Mouse (Mus musculus) lung, embryonic 14.5 days (tissue): ENCODE data around the gene Fgf10. TPM values are rescaled to one million over a fixed set of nuclear protein-coding genes. Genes with fewer than 3 reads are reported as not detected.

Experiments used
- ATAC-seq: fragments of 200-750 bp; cut with Nextera tagmentation; 2 replicates; pipeline ENCODE4 v1.8.0; 2017; ENCODE audit warnings: mild to moderate bottlenecking, moderate TSS enrichment, moderate library complexity; ENCODE audit not compliant: insufficient read depth
- DNase-seq: peaks from one replicate; pipeline ENCODE4 v3.0.0-alpha.2; 2015
- H3K27ac ChIP-seq: fragments of 300-500 bp; sonication (generic); 2 replicates; pipeline ENCODE4 v1.5.1; 2014; ENCODE audit warnings: low read depth, mild to moderate bottlenecking, moderate library complexity
- H3K27me3 ChIP-seq: fragments of 300-500 bp; sonication (generic); 2 replicates; pipeline ENCODE4 v1.6.1; 2014; ENCODE audit warnings: low read length, control low read depth; ENCODE audit not compliant: insufficient read depth
- H3K36me3 ChIP-seq: fragments of 300-500 bp; sonication (generic); 2 replicates; pipeline ENCODE4 v1.6.1; 2014; ENCODE audit warnings: control low read depth; ENCODE audit not compliant: insufficient read depth
- H3K4me1 ChIP-seq: fragments of 300-500 bp; sonication (generic); 2 replicates; pipeline ENCODE4 v1.6.1; 2014; ENCODE audit warnings: antibody characterized with exemption, control low read depth; ENCODE audit not compliant: insufficient read depth
- H3K4me2 ChIP-seq: fragments of 300-500 bp; sonication (generic); 2 replicates; pipeline ENCODE4 v1.6.1; 2014; ENCODE audit warnings: mild to moderate bottlenecking
- H3K4me3 ChIP-seq: fragments of 300-500 bp; sonication (generic); 2 replicates; pipeline ENCODE4 v1.5.1; 2014; ENCODE audit warnings: low read depth, low read length
- H3K9ac ChIP-seq: fragments of 300-500 bp; sonication (generic); 2 replicates; pipeline ENCODE4 v1.6.1; 2014
- H3K9me3 ChIP-seq: fragments of 300-500 bp; sonication (generic); 2 replicates; pipeline ENCODE4 v1.6.1; 2016; ENCODE audit warnings: low read depth, low read length, control low read depth
- CTCF ChIP-seq: IDR thresholded peaks from 2 replicates; pipeline ENCODE4 v1.5.1; 2016; ENCODE audit warnings: antibody characterized with exemption, low read depth
- WGBS: fragments of 180-500 bp; shearing (Covaris S2); extraction: QIAGEN DNeasy Blood & Tissue Kit; methylation state at CpG from one replicate; pipeline ENCODE4 v1.1.7; 2014; 5-methylcytosine and 5-hydroxymethylcytosine counted together
- polyA plus RNA-seq: library from polyadenylated mRNA; unstranded; fragments of >200 nt; fragmentation: Nextera tagmentation; extraction: Ambion mirVana; gene quantifications from 2 replicates; pipeline ENCODE4 v1.2.1, GENCODE M21; 2014

The Fgf10 gene
- polyA plus RNA-seq, 1 experiment from 2014 or later, result 16.8 TPM

DNA sequence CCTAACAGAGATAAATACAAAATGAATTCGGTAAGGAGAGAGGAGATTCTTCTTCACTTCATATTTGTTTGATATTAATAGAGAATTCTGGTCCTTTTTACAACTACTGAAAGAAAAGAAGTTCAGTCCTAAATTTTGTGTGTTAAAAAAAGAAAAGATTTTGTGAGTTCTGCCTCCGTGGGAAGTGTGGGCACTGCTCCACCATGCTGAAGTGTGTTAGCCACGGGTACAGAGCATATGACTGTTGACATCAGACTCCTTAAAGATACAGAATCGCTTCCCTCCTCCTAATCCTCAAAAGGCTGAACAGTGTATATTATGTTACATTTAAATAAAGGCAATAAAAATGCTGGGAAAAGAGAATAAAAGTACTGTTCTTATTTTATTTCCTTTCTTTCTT is 122.2 kb downstream of the Fgf10 start:
- Histone ChIP-seq H3K9ac (no peak overlapping the region), H3K9me3 (no peaks in the 10 kb centered on the region), H3K4me2 (no peak overlapping the region), H3K4me3 (no peak overlapping the region), H3K27ac (no peak overlapping the region), H3K27me3 (no peaks in the 10 kb centered on the region), H3K4me1 (no peaks in the 10 kb centered on the region), H3K36me3 (no peaks in the 10 kb centered on the region)
- no peak for TF ChIP-seq CTCF
- ATAC-seq (no peak), DNase-seq (no peak)
- 48% methylated on average over 4 of the region's 4 CpGs for WGBS

GRCm38 (mm10) chr13:118792198-118792597 is 122.6 kb downstream of the Fgf10 start:
- H3K36me3 ChIP-seq, result no peaks in the 10 kb centered on the region
- no peaks in the 10 kb centered on the region for H3K27me3 ChIP-seq
- H3K9ac ChIP-seq, result no peak overlapping the region
- DNase-seq, result peak; percentile 64
- H3K9me3 ChIP-seq, result no peaks in the 10 kb centered on the region
- no peak overlapping the region for H3K4me3 ChIP-seq
- no peaks in the 10 kb centered on the region for H3K4me1 ChIP-seq
- H3K27ac ChIP-seq, result no peak overlapping the region
- H3K4me2 ChIP-seq, result no peak overlapping the region
- TF ChIP-seq CTCF, result no peak
- no peak for ATAC-seq
- WGBS, result 23% methylated on average over 4 of the region's 4 CpGs

- H3K4me2 ChIP-seq, result no peak overlapping the region
- H3K27me3 ChIP-seq, result no peaks in the 10 kb centered on the region
- no peak overlapping the region for H3K4me3 ChIP-seq
- no peaks in the 10 kb centered on the region for H3K36me3 ChIP-seq
- TF ChIP-seq CTCF, result no peak
- no peaks in the 10 kb centered on the region for H3K9me3 ChIP-seq
- ATAC-seq (peak; percentile 41; the same call in 1 of the 2 replicates), DNase-seq (peak; percentile 68)
- H3K4me1 ChIP-seq, result no peaks in the 10 kb centered on the region
- H3K27ac ChIP-seq, result no peak overlapping the region
- 45% methylated on average over 4 of the region's 4 CpGs for WGBS
- no peak overlapping the region for H3K9ac ChIP-seq
These were observed 130.6 kb downstream of the Fgf10 start for GRCm38 (mm10) chr13:118800176-118800575.

GRCm38 (mm10) chr13:118806662-118807061 is 137.1 kb downstream of the Fgf10 start:
- Histone ChIP-seq H3K4me3 (no peak overlapping the region), H3K27ac (no peak overlapping the region), H3K9me3 (no peaks in the 10 kb centered on the region), H3K4me2 (no peak overlapping the region), H3K4me1 (no peaks in the 10 kb centered on the region), H3K9ac (no peak overlapping the region), H3K27me3 (no peaks in the 10 kb centered on the region), H3K36me3 (no peaks in the 10 kb centered on the region)
- WGBS, result 56% methylated on average over 3 of the region's 3 CpGs
- DNase-seq (no peak), ATAC-seq (no peak)
- TF ChIP-seq CTCF, result no peak

GRCm38 (mm10) chr13:118819785-118820184 is 150.2 kb downstream of the Fgf10 start:
- H3K27me3 ChIP-seq, result no peaks in the 10 kb centered on the region
- DNase-seq (no peak), ATAC-seq (no peak)
- WGBS, result 88% methylated on average over 6 of the region's 6 CpGs
- H3K9ac ChIP-seq, result no peak overlapping the region
- no peaks in the 10 kb centered on the region for H3K36me3 ChIP-seq
- H3K4me3 ChIP-seq, result no peak overlapping the region
- no peak overlapping the region for H3K27ac ChIP-seq
- H3K4me1 ChIP-seq, result no peaks in the 10 kb centered on the region
- no peak overlapping the region for H3K4me2 ChIP-seq
- no peaks in the 10 kb centered on the region for H3K9me3 ChIP-seq
- TF ChIP-seq CTCF, result no peak

- Histone ChIP-seq H3K9me3 (no peaks in the 10 kb centered on the region), H3K4me2 (no peak overlapping the region), H3K27ac (no peak overlapping the region), H3K4me1 (no peaks in the 10 kb centered on the region), H3K36me3 (no peaks in the 10 kb centered on the region), H3K27me3 (no peaks in the 10 kb centered on the region), H3K4me3 (no peak overlapping the region), H3K9ac (no peak overlapping the region)
- 50% methylated on average over 2 of the region's 2 CpGs for WGBS
- peak; percentile 56; the same call in 1 of the 2 replicates for ATAC-seq
- DNase-seq, result peak; percentile 50
- TF ChIP-seq CTCF, result no peak
These were observed 153.5 kb downstream of the Fgf10 start for GRCm38 (mm10) chr13:118823113-118823512.

GRCm38 (mm10) chr13:118825102-118825501 is 155.5 kb downstream of the Fgf10 start:
- ATAC-seq (no peak), DNase-seq (no peak)
- 78% methylated on average over 4 of the region's 4 CpGs for WGBS
- Histone ChIP-seq H3K4me1 (no peaks in the 10 kb centered on the region), H3K4me3 (no peak overlapping the region), H3K36me3 (no peaks in the 10 kb centered on the region), H3K4me2 (no peak overlapping the region), H3K9me3 (no peaks in the 10 kb centered on the region), H3K9ac (no peak overlapping the region), H3K27ac (no peak overlapping the region), H3K27me3 (no peaks in the 10 kb centered on the region)
- TF ChIP-seq CTCF, result no peak
